Mouse (Mus musculus): ENCODE measurements around the gene Dnase1l3.
"Not testable (repeated sequence)": the region's sequence is repeated elsewhere in the genome, so short reads cannot be mapped to it uniquely, and the experiment has no call there.

The Dnase1l3 gene

DNA sequence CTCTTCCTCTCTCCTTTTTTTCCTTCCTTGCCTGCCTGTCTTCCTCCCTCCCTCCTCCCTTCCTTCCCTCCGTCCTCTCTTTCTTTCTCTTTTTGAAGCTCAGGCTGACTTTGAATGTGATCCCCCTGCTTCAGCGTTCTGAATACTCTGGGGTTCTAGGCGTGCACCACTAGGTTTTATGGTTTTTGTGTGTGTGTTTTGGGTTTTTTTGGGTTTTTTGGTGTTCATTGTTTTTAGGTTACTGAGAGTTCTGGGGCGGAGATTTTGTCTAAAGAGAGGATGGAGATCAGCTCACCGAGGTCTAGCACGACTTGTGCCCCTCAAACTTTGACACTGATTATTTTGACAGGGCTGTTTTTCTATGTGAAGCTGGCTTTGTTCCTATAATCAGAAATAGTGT, 17.6 kb upstream of the Dnase1l3 start:
- no peak for DNase-seq (ENCODE audit: low spot score in 2 of 2)

DNA sequence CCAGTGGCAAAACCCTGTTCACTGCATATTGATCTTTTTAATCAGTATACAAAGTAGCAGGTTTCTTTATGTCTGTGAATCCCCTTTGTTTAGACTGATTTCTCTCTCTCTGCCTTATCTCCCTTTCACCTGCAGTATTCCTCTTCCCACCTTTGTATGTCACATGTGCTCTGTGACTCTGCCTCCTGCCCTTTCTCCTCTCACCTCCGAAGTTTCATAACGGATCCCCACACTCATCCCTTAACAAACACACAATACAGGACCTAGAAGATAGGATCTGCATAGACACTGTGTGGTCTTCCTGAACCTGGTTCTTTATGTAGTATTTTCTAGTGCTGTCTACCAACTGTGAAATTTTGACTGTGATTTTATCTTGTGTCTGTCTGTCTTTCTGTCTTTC, 16.9 kb upstream of the Dnase1l3 start:
- no peak for DNase-seq (ENCODE audit: low spot score in 2 of 2)

DNA sequence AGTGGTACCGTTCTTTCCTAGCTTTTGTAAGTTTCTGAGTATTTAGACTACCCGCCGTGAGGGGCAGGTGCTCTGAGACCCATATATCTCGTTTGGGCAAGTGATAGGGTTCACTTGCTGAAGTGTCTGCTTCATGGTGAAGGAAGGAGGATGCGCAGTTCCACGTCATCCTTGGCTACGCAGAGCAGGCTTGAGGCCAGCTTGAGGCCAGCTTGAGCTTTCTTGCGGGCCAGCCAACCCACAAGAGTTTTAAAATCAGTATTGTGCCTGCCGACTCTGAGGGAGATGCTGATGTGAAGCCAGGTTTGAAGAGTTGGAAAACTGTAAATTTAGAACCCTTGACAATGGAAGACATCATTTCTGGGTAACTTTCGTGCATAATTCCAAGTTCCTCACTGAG, 13.6 kb upstream of the Dnase1l3 start:
- DNase-seq (ENCODE audit: low spot score in 2 of 2): no peak

DNA sequence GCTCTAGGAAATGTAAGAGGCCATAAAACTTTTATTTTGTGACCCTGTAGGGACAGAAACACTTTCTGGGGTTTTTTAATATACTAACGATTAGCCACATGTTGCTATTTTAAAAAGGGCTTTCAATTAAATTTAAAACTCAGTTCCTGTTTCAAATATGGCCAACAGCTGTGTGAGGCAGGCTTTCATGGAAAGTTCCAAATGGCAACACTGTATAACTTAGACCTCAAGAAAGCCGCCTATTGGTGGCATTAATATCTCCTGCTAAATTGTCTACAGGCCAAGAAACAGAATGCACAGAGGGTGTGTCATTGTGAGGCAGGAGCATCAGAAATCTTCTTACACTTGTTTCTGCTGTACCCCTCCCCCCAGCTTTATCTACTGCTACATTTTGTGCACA, 13.1 kb upstream of the Dnase1l3 start:
- DNase-seq (ENCODE audit: low spot score in 2 of 2): no peak

DNA sequence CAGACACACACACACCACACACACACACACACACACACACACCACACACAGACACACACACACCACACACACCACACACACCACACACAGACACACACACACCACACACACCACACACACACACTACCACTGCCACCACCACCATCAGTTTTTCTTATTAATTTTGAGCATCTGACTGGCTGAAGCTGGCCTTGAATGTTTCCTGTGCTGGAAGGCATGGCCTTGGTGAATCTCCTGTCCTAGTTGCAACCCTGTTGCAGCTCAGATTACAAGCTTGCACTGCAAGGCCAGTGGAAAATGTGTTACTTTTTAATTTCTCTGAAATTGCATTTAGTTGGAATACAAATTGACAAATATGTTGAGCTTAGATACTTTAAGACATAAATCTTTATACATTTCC, 12.7 kb upstream of the Dnase1l3 start:
- DNase-seq (ENCODE audit: low spot score in 2 of 2): no peak

DNA sequence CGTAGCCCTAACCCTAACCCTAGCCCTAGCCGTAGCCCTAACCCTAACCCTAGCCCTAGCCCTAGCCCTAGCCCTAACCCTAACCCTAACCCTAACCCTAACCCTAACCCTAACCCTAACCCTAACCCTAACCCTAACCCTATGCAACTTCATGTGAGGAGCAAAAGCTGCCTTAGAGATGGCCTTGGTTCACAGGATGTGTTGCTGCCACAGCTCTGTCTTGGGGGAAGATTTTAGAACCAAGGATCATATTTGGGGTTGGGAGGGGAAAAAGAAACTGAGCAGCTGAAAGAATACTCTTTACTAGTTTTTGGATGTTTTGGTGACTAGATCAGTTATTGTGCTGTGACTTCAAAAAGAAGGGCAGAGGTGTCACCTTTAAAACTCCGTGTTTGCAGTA, 11.7 kb upstream of the Dnase1l3 start:
- DNase-seq (ENCODE audit: low spot score in 2 of 2): not testable (repeated sequence)

DNA sequence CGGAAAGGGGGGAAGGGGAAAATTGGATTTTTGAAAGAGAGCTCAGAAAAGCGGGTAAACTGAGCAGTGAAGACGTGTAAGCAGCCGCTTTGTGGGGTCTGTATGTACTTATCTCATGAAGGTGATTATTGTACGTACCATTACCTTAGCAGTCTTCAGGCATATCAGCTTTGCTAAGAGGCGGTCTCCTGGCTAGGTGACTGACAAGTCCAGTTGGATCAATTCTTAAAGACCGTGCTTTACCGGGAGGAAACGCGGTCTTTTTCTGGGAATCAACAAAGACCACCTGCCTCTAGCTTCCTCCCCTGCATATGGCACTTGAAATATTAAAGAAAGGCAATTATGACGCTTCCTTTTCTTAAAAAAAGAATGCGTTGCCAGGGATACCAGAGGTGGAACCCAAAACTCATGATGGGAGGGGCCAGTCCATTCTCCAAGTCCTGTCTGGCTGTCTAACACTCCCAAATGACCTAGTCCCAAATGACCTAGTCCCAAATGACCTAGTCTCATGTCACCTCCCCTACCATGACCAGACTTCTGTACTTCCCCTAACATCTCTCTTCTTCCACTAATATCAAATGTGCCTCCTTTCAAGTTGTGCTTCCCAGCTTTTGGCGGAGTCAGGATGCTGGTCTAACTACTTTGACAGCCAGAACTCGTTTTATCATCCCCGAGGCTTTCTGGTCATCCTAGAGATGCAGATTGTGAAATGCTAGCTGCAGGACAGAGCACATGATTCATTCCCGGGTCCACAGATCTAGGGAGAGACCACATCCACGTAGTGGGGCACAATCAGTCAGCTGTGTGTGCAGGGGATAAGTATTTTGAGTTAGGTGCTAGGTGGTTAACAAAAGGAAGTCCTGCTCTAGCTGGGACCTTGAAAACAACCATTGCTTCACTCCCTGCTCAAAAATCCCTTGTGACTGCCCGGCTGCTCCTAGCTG, 9.6 kb upstream of the Dnase1l3 start:
- DNase-seq (ENCODE audit: low spot score in 2 of 2): no peak

DNA sequence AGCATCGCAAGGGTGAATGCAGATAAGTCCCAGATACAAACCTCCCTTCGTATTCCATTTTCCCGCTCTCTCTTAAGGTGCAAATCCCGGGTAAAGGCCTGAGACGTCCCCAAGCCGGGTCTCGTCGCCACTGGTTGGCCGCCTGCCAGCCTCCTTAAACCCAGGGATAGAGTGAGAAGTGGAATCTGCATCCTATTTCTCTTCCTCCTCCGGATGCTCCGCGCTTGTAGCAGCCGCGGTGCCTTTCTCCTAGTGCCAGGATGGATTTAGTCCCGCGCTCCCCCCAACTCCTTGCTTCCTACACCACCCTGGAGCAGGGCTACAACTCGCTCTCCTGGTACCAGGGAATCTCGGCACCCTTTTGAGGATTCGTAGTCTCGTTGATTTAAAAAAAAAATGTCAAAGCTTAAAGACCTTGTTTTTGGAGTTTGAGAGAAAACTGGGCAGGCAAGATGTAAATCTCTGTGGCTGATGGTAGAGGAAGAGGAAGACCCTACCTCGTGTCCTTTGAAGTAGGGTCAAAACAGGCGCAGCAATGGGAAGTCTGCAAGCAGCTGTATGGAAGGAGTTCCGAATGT, 8.8 kb upstream of the Dnase1l3 start:
- DNase-seq (ENCODE audit: low spot score in 2 of 2): peak; percentile 44 to 55

DNA sequence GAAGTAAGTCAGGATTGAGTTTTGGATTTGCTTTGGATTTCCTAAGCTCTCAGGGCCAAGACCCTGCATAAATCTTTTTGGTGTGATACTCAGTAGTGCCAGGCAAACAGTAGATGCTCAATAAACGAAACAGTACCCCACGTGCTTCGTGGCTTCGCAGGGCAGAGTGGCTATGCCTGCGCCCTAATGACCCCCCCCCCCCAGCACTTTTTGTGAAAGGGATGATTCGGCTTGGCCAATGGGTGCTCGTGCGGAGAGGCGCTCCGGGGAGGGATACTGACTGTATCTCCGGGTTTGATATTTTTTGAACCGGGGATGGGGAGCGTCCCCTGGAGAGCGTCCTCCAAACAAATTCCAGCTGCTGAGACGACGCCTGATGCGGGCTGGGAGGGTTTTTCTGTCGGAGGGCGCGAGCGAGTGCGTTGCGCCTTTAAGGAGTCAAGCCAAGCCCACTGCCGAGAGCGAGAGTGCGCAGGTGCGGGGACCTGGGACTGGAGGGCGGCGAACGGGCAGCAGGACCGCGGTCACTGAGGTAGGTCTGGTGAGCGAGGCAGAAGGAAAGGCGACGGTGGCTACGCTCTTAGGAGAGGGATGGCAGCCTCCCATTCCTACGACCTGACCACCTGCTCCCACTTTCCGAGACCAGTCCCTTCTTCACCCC, 8.2 kb upstream of the Dnase1l3 start, which contains the start of gene Abhd6:
Abhd6 (plus strand) TSS at position 471 of the 661 bp plus-strand sequence.
- DNase-seq (ENCODE audit: low spot score in 2 of 2): peak; percentile 77 to 82

DNA sequence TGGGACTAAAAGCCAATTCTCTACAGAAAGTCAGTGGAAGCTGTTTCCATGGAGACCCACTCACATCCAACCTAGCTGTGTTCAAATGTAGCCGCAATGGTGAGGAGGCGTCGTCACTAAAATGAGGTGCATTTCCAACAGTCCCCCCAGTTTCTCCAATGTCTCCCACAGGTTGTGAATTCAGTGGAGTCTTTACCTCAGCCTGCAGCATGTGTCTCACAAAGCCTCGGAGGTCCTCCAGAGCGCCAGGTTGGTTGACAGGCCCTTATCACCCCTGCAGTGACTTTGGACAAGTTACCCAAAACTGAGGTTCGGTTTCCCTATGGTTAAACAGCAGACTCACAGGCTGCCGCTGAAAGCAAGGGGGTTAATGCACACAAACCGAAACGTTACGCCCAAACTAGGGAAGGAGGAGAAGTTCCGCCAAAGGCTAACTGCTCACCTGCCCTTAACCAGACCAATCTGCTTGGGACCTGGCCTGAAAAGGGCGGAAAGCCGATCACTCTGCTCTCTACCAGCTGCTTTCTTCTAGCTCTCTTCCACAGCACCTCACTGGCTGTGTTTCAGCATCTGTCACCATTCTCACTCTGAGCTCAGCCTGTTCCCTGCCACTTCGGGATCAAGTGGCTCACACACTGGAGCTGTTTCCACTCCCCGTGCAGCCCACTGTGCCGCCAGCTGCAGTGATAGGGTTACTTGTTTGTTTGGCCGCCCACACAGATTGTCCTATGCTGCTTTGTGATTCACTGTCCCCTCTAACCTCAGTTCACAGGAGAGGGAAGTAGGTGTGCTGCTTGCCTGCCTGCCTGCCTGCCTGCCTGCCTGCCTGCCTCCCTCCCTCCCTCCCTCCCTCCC, 6.7 kb upstream of the Dnase1l3 start:
- no peak for DNase-seq (ENCODE audit: low spot score in 2 of 2)

DNA sequence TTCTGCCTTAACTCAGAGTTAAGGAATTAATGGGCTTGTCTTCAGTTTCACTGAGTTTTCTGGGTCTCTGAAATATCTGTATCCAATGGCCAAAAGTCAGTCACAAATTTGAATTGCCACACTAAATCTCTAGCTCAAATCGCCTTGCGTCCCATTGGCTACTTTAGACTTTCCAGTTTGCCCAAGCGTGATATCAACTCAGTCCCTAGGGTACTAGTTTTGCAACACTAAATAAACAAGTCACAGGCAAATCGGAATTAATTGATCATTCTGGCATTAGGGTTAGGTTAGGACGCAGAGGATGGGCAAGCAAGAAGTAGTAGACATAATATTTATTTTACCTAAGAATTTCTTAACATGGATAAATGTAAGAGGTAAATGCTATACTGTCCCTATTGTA, 5.9 kb upstream of the Dnase1l3 start:
- no peak for DNase-seq (ENCODE audit: low spot score in 2 of 2)

DNA sequence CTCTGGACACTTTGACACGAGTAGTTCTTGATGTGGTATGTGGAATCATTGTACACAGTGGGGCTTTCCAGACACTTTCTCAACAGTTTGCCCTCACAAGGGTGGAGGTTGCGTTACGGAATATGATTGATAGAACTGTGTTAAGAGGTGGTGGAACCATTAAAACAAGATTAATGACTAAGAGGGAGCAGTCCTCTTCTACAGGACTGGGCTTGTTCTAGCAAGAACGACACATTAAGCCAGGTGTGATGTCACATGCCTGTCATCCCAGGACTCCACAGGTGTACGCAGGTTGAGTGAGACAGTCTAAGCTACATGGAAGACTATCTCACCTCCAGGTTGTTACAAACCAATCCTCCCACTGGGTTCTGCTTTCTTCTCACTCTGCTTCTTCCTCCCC, 5.1 kb upstream of the Dnase1l3 start:
- DNase-seq (ENCODE audit: low spot score in 2 of 2): no peak

DNA sequence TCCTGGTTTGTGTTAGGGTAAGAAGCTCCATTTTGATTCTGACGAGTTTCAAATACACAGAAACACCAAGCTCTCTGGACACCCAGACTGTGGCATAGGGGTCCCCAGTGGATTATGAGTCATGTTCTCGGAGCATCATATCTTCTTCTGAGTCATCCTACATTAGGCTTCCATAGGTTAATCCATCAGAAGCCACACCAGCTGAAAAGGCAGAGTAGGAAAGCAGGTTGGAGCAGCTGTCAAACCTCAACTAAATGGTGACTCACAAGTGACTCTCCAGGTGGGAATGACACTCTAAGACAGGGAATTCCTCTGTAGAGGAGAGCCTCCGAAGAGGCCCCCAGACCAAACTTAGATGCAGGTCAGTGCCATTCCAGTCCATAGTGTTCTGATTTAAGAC, 4.7 kb upstream of the Dnase1l3 start:
- no peak for DNase-seq (ENCODE audit: low spot score in 2 of 2)

DNA sequence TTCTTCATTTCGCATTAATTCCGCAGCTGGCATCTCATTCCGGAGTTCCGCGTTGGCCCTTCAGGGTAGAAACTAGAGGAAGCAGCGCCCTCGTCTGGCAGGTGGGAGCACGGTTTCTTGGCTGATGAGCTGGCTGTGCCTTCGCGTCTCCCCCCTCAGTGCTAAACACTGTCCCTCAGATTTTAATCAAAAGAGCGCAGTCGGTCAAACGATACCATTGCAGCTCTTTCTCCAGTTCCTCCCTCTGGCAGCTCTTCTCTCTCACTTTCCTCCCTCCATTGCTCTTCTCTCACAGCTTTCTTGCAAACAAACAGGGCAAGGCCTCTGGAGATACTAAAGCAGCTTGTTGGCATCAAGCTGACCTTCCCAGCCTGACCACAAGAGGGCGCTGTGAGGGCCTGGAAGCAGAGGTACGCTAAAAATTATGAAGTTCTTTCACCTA, 2.9 kb upstream of the Dnase1l3 start:
- peak; percentile 81 to 88 for DNase-seq (ENCODE audit: low spot score in 2 of 2)

DNA sequence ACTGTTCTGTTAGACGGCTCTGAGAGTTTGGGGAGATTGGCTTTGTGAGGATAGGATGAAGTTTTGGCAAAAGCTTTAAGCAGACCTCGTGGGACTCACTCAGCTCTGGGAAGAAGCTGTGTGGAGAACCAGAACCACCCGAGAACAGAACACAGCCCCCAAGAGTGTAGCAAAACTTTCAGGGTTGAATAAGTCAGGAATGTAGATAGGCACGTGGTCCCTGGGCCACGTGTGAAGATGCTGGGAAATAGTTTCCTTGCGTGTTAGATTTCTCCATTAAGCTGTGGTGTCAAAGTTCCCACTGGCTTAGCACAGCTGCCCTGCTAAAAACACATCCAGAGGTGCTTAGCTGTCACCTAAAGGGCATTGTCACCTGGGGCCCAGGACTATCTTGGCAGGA, 2.2 kb downstream of the Dnase1l3 start:
- DNase-seq (ENCODE audit: low spot score in 2 of 2): no peak

DNA sequence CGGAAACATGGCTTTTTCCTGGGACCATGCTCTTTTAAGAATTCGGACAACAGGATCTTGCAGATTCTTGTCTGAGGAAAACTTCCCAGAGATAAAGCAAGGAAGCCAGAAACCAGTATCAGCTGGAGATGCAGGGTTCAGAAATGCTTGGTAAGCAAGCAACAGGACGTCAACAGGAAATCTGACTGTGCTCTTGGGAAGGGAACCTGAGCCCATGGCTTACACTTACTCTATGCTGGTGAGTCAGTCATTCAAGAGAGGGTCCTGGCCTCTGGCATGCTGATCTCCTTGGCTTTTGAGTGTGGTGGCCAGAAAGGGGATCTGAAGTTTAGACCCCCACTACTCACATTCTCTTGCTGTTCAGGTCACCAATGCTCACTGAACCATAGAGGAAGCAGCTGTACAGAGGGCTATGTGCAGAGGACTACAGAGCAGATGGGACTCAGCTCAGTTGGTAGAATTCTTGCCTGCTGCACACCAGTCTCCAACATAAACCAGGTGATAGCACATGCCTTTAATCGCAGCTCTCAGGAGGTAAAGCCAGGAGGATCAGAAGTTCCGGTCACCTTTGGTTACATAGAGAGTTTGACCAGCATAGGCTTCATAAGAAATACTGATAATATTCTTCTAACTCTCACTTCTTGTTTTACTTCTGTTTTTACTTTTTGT, 3.1 kb downstream of the Dnase1l3 start:
- no peak for DNase-seq (ENCODE audit: low spot score in 2 of 2)

DNA sequence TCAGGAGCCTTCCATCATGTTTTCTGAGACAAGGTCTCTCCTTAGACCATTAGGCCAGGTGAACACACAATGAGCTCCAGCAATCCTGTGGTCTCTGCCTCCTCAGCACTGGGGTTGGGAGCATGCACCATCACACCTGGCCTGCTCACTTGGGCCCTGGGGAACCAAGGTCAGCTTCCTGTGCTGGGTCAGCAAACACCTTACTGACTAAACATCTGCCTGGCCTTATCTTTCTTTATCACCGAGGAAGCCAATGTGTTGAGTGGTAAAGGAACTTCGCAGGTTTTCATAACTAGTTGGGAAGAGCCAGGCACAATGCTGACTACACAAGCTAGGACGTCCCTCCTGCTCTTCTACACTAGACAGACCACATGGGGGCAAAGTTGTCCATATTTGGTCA, 4.4 kb downstream of the Dnase1l3 start:
- no peak for DNase-seq (ENCODE audit: low spot score in 2 of 2)

DNA sequence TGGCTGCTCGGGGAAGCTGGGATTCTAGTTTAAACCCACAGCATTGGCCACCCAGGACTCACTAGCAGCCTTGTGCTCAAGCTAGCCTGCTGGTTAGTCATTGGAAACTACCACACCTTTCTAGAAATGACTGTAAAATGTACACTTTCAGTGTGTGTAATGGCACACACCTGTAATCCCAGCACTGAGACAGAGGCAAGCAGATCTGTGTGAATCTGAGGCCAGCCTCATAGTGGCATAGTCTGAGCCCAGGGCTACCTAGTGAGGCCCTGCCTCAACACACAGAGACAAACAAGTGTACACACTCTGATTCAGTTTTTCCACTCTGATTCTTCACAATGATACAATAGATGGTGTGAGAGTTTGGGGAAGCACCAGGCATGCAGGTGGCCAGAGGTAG, 5.0 kb downstream of the Dnase1l3 start:
- no peak for DNase-seq (ENCODE audit: low spot score in 2 of 2)

DNA sequence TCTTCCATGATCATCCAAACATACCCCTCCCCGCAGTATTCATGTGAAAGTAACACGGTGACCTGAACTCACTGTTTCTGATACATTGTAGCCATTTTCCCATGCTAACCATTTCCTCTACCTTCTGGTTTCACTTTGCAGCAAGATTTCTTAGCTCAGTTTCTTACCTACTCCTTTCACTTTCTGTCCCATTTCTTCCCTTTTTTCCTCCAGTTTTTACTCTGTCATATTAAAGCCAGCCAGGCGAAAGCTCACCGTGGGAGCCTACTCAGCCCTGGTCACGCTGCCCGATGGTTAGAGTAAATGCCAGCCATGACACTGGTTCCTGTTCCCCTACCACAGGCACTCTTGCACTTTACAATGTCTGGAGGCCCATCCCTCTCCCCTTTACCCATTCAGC, 7.5 kb downstream of the Dnase1l3 start:
- DNase-seq (ENCODE audit: low spot score in 2 of 2): no peak

DNA sequence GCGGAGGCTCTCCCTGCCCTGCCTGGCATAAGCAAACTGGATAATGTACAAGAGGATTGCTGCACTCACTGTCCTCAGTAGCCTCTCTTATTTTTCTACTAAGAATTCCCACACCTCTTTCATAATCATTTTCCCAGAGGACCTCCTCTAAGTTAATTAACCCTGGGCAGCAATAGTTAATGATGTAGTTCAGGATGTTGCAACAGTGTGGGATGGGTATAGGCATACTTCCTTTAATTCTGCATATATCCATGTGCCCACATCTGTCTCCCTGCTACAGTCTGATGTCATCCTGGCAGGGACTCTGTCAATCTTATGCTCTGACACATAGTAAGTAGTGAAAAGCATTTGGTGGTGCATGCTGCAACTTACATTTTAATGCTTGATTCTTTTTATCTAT, 13.1 kb downstream of the Dnase1l3 start:
- no peak for DNase-seq (ENCODE audit: low spot score in 2 of 2)

DNA sequence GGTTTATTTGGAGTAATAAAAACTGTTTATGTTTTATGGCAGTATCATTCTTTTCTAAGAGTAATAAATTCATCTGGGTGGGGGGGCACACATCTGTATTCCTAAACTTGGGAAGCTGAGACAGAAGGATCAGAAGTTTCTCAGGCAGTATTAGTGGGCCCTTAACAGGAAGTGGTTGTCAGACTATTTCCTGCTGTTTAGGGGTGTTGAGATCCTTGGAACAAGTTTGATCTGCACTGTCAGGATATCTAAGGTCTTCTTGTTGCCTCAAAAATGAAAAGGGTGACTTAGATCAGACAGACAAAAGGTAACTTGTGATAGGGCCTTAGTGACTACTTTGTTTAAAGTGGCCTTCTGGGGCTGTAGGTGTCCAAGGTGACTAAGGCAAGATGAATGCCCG, 16.2 kb downstream of the Dnase1l3 start:
- DNase-seq (ENCODE audit: low spot score in 2 of 2): no peak

Measured in frontal cortex, postnatal 14 days (tissue).